Mouse (Mus musculus): ENCODE measurements around the gene Fam207a. TPM values are rescaled to one million over a fixed set of nuclear protein-coding genes. Genes with fewer than 3 reads are reported as not detected.

Gene Fam207a
- polyA plus RNA-seq, 1 experiment: 5.4 TPM

DNA sequence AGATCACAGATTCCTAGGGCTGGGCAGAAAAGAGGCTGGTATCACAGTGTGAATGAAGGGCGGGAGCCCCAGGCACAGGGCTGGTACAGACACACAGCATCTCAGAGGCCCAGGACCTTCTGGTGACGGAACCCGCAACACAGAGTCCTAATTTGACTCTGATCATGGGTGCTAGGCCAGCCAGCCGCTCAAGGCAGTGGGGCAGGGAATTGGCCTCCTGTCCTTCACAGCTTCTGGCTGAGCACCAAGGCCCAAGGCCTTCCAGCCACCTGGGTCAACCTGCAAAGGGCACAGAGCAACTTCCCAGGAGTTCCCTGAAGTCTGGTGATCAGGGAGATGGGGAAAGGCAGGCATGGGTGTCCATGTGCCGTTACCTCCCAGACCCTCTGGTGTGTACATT lies 2.2 kb upstream of the Fam207a start:
- Histone ChIP-seq H3K4me1 (ENCODE audit: control insufficient read depth, insufficient read depth, insufficient read length, low read length) (peaks cover 8% of the 10 kb centered on the region), H3K27ac (replicated peaks; ENCODE audit: low read depth, low read length) (no peak overlapping the region), H3K4me3 (ENCODE audit: insufficient read depth, low read depth, low read length) (no peak overlapping the region)

GRCm38 (mm10) chr10:77517066-77517620 lies 1.6 kb upstream of the Fam207a start:
- Histone ChIP-seq H3K4me3 (ENCODE audit: insufficient read depth, low read depth, low read length) (no peak overlapping the region), H3K27ac (replicated peaks; ENCODE audit: low read depth, low read length) (no peak overlapping the region), H3K4me1 (ENCODE audit: control insufficient read depth, insufficient read depth, insufficient read length, low read length) (peaks cover 8% of the 10 kb centered on the region)

- peak overlapping the region; percentile 74; the same call in 1 of the 2 replicates for H3K27ac ChIP-seq (replicated peaks; ENCODE audit: low read depth, low read length)
- peaks cover 8% of the 10 kb centered on the region for H3K4me1 ChIP-seq (ENCODE audit: control insufficient read depth, insufficient read depth, insufficient read length, low read length)
- peak overlapping the region; percentile 79 for H3K4me3 ChIP-seq (ENCODE audit: insufficient read depth, low read depth, low read length)
Measured at GRCm38 (mm10) chr10:77516379-77516951, 880 bp upstream of the Fam207a start.

- H3K4me1 ChIP-seq (ENCODE audit: control insufficient read depth, insufficient read depth, insufficient read length, low read length): peaks cover 13% of the 10 kb centered on the region
- no peak overlapping the region for H3K4me3 ChIP-seq (ENCODE audit: insufficient read depth, low read depth, low read length)
- H3K27ac ChIP-seq (replicated peaks; ENCODE audit: low read depth, low read length): no peak overlapping the region
Measured at GRCm38 (mm10) chr10:77510225-77510982, 5.2 kb downstream of the Fam207a start.

- no peak overlapping the region for H3K27ac ChIP-seq (replicated peaks; ENCODE audit: low read depth, low read length)
- H3K4me3 ChIP-seq (ENCODE audit: insufficient read depth, low read depth, low read length): no peak overlapping the region
- peaks cover 8% of the 10 kb centered on the region; the same call in 1 of the 2 replicates for H3K4me1 ChIP-seq (ENCODE audit: control insufficient read depth, insufficient read depth, insufficient read length, low read length)
Measured at GRCm38 (mm10) chr10:77509403-77510187, 6.0 kb downstream of the Fam207a start.

DNA sequence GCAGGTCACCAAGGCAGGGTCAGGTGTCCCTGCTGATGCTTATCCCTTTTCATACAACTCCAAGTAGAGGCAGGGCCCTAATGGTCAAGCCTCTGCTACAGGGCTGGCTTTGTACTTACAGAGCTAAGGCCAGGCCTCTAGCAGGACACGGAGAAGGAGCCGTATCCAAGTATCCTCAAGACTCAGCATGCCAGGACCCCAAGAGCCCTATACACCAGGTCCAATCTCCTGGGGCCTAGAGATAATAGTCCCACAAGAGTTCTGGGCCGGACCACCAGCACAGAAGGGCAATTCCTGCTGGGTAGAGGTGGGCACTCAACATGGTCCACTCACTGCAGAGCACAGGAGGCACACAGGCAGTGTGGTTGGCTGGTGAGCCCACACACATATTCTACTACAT lies 6.8 kb downstream of the Fam207a start:
- Histone ChIP-seq H3K4me3 (ENCODE audit: insufficient read depth, low read depth, low read length) (no peak overlapping the region), H3K27ac (replicated peaks; ENCODE audit: low read depth, low read length) (no peak overlapping the region), H3K4me1 (ENCODE audit: control insufficient read depth, insufficient read depth, insufficient read length, low read length) (peaks cover 8% of the 10 kb centered on the region; the same call in 1 of the 2 replicates)

- Histone ChIP-seq H3K4me1 (ENCODE audit: control insufficient read depth, insufficient read depth, insufficient read length, low read length) (peaks cover 8% of the 10 kb centered on the region; the same call in 1 of the 2 replicates), H3K4me3 (ENCODE audit: insufficient read depth, low read depth, low read length) (no peak overlapping the region), H3K27ac (replicated peaks; ENCODE audit: low read depth, low read length) (peak overlapping the region; percentile 23; the same call in 1 of the 2 replicates)
Measured at GRCm38 (mm10) chr10:77507779-77508178, 7.8 kb downstream of the Fam207a start.

DNA sequence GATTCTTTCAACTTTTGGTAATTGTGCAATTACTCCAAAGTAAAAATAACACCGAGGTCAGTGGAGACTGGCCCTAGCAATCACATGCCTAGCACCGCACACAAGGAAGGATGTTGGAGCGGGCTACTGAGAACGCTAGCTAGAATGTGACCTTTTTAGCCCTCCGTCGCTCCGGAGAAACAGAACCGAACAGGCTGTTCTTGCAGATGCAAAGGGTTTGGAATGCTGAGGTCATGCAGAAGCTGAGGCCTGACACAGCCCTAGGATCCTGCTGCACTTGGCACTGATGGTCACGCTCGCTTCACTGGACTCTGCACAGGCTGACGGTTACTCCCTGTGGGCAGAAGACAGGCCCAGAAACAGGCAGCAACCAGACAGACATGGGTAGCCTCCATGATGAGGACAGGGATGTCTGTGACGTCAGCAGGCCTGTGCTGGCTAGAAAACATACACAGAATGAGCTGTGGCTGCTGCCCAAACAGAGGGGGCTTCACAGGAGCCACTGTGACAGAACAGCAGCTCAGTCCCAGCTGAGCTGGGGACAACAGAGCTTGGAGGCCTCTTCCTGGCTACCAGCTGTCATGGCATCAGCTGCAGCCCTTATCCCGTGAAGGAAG lies 8.5 kb downstream of the Fam207a start:
- H3K4me1 ChIP-seq (ENCODE audit: control insufficient read depth, insufficient read depth, insufficient read length, low read length): peaks cover 8% of the 10 kb centered on the region; the same call in 1 of the 2 replicates
- H3K27ac ChIP-seq (replicated peaks; ENCODE audit: low read depth, low read length): peak overlapping the region; percentile 23
- H3K4me3 ChIP-seq (ENCODE audit: insufficient read depth, low read depth, low read length): no peak overlapping the region

GRCm38 (mm10) chr10:77506526-77506925 lies 9.1 kb downstream of the Fam207a start:
- Histone ChIP-seq H3K4me1 (ENCODE audit: control insufficient read depth, insufficient read depth, insufficient read length, low read length) (peaks cover 8% of the 10 kb centered on the region; the same call in 1 of the 2 replicates), H3K27ac (replicated peaks; ENCODE audit: low read depth, low read length) (no peak overlapping the region), H3K4me3 (ENCODE audit: insufficient read depth, low read depth, low read length) (no peak overlapping the region)

- peaks cover 6% of the 10 kb centered on the region; the same call in 1 of the 2 replicates for H3K4me1 ChIP-seq (ENCODE audit: control insufficient read depth, insufficient read depth, insufficient read length, low read length)
- no peak overlapping the region for H3K4me3 ChIP-seq (ENCODE audit: insufficient read depth, low read depth, low read length)
- H3K27ac ChIP-seq (replicated peaks; ENCODE audit: low read depth, low read length): no peak overlapping the region
Measured at GRCm38 (mm10) chr10:77504143-77504542, 11.4 kb downstream of the Fam207a start.

DNA sequence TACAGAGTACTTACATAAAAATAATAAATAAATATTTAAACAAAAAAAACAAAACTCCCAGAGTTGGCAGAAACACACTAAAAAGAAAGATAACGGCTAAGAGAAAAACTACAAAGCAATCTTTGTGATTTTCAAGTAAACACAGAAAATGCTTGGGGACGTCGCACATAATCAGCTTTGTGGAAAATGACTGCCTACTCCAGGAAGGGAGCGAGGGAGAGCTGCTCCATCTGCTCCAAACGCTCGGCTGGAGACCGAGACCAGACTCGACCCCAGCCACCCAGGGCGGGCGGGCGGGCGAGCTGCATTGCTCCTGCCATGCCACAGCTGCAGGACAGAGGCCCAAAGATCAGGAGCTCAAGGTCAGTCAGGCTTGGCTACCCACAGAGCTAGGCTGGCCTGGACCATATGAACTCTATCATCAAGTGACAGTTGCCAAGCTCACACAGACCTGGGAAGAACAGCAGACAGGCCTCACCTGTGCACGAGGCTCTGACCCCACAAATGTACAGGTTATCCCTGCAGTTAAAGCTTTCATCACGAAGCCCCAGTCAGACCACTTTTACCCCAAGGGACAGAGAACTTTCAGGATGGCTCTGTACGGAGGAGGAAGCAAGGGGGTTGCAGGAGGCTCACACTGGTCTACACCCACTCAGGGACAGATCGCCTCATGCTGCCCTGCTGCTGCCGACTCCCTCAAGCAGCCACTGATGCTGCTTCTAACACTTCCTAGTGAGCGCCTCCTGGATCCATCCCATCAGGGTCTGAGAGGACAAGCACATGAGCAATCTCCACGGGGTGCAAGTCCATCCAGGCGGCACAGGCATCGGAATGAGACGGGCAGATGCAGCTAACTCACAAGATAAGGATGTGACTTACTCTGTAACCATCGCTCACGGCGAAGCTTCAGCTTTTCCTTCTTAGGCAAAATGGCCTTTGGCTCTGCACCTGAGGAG lies 12.3 kb downstream of the Fam207a start:
- H3K4me3 ChIP-seq (ENCODE audit: insufficient read depth, low read depth, low read length): no peak overlapping the region
- no peak overlapping the region for H3K27ac ChIP-seq (replicated peaks; ENCODE audit: low read depth, low read length)
- H3K4me1 ChIP-seq (ENCODE audit: control insufficient read depth, insufficient read depth, insufficient read length, low read length): peaks cover 6% of the 10 kb centered on the region; the same call in 1 of the 2 replicates

- H3K4me1 ChIP-seq (ENCODE audit: control insufficient read depth, insufficient read depth, insufficient read length, low read length): no peaks in the 10 kb centered on the region
- no peak overlapping the region for H3K27ac ChIP-seq (replicated peaks; ENCODE audit: low read depth, low read length)
- no peak overlapping the region for H3K4me3 ChIP-seq (ENCODE audit: insufficient read depth, low read depth, low read length)
Measured at GRCm38 (mm10) chr10:77500636-77501035, 14.9 kb downstream of the Fam207a start.

DNA sequence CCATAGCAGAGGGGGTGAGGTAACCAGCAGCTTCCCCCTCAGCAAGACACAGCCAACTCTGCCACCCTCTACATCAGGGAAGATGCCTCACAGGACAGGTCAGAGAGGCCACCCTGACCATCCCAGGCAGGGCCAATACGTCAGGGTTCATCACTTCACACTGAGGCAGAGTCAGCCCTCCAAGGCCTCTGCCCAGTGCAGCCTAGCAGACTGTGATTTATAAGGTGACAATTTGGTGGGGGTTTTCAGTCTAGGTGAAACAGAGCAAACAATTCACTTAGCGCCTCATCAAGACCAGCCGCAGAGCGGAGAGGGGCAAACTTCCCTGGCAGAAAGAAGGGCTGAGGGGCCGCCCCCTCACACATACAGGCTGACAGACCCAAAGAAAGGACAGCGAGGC lies 17.3 kb downstream of the Fam207a start:
- Histone ChIP-seq H3K27ac (replicated peaks; ENCODE audit: low read depth, low read length) (no peak overlapping the region), H3K4me3 (ENCODE audit: insufficient read depth, low read depth, low read length) (no peak overlapping the region), H3K4me1 (ENCODE audit: control insufficient read depth, insufficient read depth, insufficient read length, low read length) (no peaks in the 10 kb centered on the region)

DNA sequence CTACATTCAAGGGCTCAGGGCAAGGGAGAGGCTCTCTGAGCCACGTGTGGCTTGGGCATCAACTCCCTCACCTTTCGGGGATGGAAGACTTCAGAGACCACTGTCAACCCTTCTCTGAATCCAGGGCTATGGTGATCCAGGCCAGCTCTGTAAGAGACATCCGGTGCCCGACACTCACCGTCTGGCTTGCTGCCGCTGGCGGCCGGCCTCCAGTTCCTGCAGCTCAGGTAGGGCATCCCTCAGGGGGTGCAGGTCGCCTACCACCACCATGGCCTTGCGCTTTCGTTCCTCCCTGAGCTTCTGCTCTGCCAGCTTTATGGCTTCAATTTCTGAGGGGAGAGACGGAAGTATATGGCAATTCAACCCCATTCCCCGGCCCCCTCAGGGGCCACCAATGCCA lies 18.4 kb downstream of the Fam207a start:
- H3K4me1 ChIP-seq (ENCODE audit: control insufficient read depth, insufficient read depth, insufficient read length, low read length): no peaks in the 10 kb centered on the region
- no peak overlapping the region for H3K4me3 ChIP-seq (ENCODE audit: insufficient read depth, low read depth, low read length)
- H3K27ac ChIP-seq (replicated peaks; ENCODE audit: low read depth, low read length): no peak overlapping the region

Measured in brown adipose tissue, adult 24 weeks (tissue).